Mouse (Mus musculus) erythroblast, embryonic 14.5 days (primary cell): ENCODE results near the gene Med25. TPM values are rescaled to one million over a fixed set of nuclear protein-coding genes. Genes with fewer than 3 reads are reported as not detected.

Source experiments
- H3K27me3 ChIP-seq: 2 replicates; pipeline ENCODE4 v1.6.1; 2012; ENCODE audit warnings: inconsistent platforms; ENCODE audit not compliant: control insufficient read depth
- H3K36me3 ChIP-seq: 2 replicates; pipeline ENCODE4 v1.6.1; 2012; ENCODE audit warnings: mild to moderate bottlenecking, inconsistent platforms; ENCODE audit not compliant: control insufficient read depth
- H3K4me1 ChIP-seq: 2 replicates; pipeline ENCODE4 v1.6.1; 2012; ENCODE audit warnings: inconsistent platforms; ENCODE audit not compliant: control insufficient read depth
- H3K4me3 ChIP-seq: replicated peaks from 2 replicates; pipeline ENCODE3; 2012; ENCODE audit warnings: moderate library complexity, mild to moderate bottlenecking, inconsistent platforms
- H3K9me3 ChIP-seq: 2 replicates; pipeline ENCODE4 v1.6.1; 2012; ENCODE audit warnings: low read length, inconsistent platforms, mixed read lengths; ENCODE audit not compliant: control insufficient read depth
- GATA1 ChIP-seq: IDR thresholded peaks from 2 replicates; pipeline ENCODE4 v1.6.1; 2012; ENCODE audit warnings: low read length, inconsistent platforms, mixed read lengths
- TAL1 ChIP-seq: IDR thresholded peaks from 3 replicates; pipeline ENCODE4 v1.6.1; 2012; ENCODE audit warnings: low read length, inconsistent platforms, mixed read lengths
- polyA plus RNA-seq: library from polyadenylated mRNA; stranded (reverse); fragments of >175 nt; gene quantifications from 2 replicates; pipeline ENCODE4 v1.2.3, GENCODE M21; 2012

The Med25 gene
- polyA plus RNA-seq, 1 experiment = 51.9 TPM

DNA sequence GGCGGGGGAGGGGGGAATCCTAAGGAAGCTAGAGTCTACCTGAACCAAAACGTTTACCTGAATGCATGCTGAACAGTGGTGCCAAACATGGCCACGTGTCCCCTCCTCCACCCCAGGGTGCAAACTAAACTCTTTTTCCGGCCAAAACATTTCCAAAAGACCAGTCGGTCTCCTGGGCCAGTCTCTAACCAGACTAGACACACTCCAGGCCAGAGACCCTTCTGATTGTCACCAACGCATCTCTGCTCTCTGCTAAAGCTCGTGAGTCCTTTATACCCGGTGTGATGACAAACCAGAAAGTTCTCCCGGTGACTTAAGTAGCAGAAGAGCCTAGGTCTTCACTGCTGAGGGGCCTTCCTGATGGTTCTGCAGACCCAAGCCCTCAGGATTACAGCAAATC, 24.7 kb downstream of the Med25 start:
- Histone ChIP-seq H3K27me3 (peaks cover 3% of the 10 kb centered on the region; the same call in 1 of the 2 replicates), H3K36me3 (peaks cover 35% of the 10 kb centered on the region), H3K4me1 (peaks cover 66% of the 10 kb centered on the region), H3K4me3 (peak overlapping the region; percentile 77), H3K9me3 (no peaks in the 10 kb centered on the region)
- no peak for TF ChIP-seq TAL1
- TF ChIP-seq GATA1 = no peak

DNA sequence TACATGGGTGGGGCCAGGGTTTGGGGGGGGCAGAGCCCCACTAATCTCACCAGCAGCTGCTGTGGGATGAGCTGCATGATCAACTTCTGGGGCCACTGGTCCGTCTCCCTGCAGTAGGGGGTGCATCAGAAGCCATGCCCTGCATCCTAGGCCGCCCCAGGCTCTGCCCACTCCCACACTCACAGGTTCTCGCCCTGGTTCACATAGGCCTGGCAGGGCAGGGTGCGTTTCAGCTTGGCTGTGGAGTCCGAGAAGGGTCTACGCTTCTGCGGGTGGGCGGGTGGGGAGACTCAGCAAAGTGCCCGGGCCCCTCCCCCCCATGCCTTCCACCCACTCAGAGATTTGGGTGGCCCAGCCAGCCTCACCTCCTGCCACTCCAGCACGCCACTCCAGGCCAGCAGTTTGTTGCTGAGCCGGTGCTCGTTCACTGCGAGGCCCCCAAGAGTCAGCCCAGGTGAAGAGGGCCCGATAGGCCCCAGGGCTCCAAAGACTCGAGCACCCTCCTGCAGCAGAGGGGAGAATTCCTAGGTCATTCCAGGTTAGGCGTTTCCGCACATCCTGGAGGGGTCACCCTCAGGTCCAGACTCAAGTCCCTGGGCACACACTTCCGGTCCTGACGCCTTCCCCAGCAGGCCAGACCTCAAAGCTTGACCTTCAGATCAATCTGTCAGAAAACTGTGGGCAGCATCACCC, 25.4 kb downstream of the Med25 start:
- Histone ChIP-seq H3K4me1 (peaks cover 66% of the 10 kb centered on the region), H3K27me3 (peaks cover 3% of the 10 kb centered on the region; the same call in 1 of the 2 replicates), H3K9me3 (no peaks in the 10 kb centered on the region), H3K4me3 (no peak overlapping the region), H3K36me3 (peaks cover 42% of the 10 kb centered on the region)
- TF ChIP-seq GATA1 (no peak), TAL1 (no peak)

GRCm38 (mm10) chr7:44866276-44867009, 26.1 kb downstream of the Med25 start:
- TF ChIP-seq GATA1 = no peak
- no peak for TF ChIP-seq TAL1
- Histone ChIP-seq H3K4me1 (peaks cover 67% of the 10 kb centered on the region), H3K27me3 (peaks cover 3% of the 10 kb centered on the region; the same call in 1 of the 2 replicates), H3K4me3 (no peak overlapping the region), H3K9me3 (no peaks in the 10 kb centered on the region), H3K36me3 (peaks cover 49% of the 10 kb centered on the region)

- TF ChIP-seq GATA1 (no peak), TAL1 (no peak)
- H3K9me3 ChIP-seq = no peaks in the 10 kb centered on the region
- no peak overlapping the region for H3K4me3 ChIP-seq
- peaks cover 3% of the 10 kb centered on the region; the same call in 1 of the 2 replicates for H3K27me3 ChIP-seq
- H3K4me1 ChIP-seq = peaks cover 74% of the 10 kb centered on the region
- H3K36me3 ChIP-seq = peaks cover 65% of the 10 kb centered on the region
Measured at GRCm38 (mm10) chr7:44864595-44865542, 27.6 kb downstream of the Med25 start.

- Histone ChIP-seq H3K4me3 (no peak overlapping the region), H3K9me3 (no peaks in the 10 kb centered on the region), H3K36me3 (peaks cover 73% of the 10 kb centered on the region), H3K4me1 (peaks cover 74% of the 10 kb centered on the region), H3K27me3 (peaks cover 3% of the 10 kb centered on the region; the same call in 1 of the 2 replicates)
- TF ChIP-seq GATA1 = no peak
- no peak for TF ChIP-seq TAL1
Measured at GRCm38 (mm10) chr7:44863982-44864494, 28.5 kb downstream of the Med25 start.

DNA sequence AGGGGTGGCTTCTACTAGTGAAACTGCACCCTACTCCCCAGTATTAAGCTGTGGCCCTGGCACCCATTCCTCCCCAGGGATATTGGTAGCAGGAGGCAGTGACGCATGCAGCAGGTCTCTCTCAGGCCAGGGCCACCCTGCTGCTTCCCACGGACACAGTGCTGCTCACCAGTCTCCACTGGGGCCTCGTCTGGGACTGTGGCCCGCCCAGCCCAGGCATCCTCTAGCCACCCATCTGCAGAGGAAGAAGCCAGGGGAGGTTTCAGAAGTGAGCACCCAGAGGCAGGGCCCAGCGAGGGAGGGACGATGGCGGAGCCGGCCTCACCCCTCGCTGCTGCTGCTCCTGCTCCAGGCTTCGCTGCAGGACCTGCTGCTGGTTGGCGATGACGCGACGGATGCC, 29.3 kb downstream of the Med25 start:
- Histone ChIP-seq H3K9me3 (no peaks in the 10 kb centered on the region), H3K27me3 (no peaks in the 10 kb centered on the region), H3K36me3 (peaks cover 78% of the 10 kb centered on the region), H3K4me3 (no peak overlapping the region), H3K4me1 (peaks cover 72% of the 10 kb centered on the region)
- TF ChIP-seq GATA1 (no peak), TAL1 (no peak)

DNA sequence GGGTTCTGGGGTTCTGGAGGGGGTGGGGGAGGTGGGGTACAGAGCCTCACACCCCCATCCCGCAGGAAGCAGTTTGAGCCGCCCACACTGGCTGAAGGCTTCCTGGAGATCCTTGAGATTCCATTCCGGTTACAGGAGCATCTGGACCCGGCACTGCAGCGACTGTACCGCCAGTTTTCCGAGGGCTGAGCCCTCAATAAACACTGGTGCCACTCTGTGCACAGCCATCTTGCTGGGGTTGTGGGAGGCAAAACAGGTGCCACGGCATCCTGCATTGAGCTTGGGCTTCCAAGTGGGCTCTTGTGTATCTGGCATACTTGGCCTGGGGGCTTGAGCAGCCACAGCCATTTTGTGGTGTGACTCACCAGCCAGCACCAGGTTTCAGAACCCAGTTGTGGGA, 30.1 kb downstream of the Med25 start:
- no peaks in the 10 kb centered on the region for H3K27me3 ChIP-seq
- no peak for TF ChIP-seq TAL1
- no peak for TF ChIP-seq GATA1
- H3K4me1 ChIP-seq = peaks cover 72% of the 10 kb centered on the region
- H3K9me3 ChIP-seq = no peaks in the 10 kb centered on the region
- no peak overlapping the region for H3K4me3 ChIP-seq
- H3K36me3 ChIP-seq = peaks cover 78% of the 10 kb centered on the region

- TF ChIP-seq GATA1 (no peak), TAL1 (no peak)
- Histone ChIP-seq H3K9me3 (no peaks in the 10 kb centered on the region), H3K4me1 (peaks cover 72% of the 10 kb centered on the region), H3K27me3 (no peaks in the 10 kb centered on the region), H3K4me3 (no peak overlapping the region), H3K36me3 (peaks cover 76% of the 10 kb centered on the region)
Measured at GRCm38 (mm10) chr7:44861429-44861816, 31.1 kb downstream of the Med25 start.
